Mouse (Mus musculus) brain, adult 2 months (tissue): ENCODE measurements around the gene Gm8332.
"Not testable (repeated sequence)": the region's sequence is repeated elsewhere in the genome, so short reads cannot be mapped to it uniquely, and the experiment has no call there.

Experiments used
- DNase-seq: peaks from one replicate; pipeline ENCODE4 v3.0.0; 2011; ENCODE audit warnings: low read depth, low spot score

Gm8332 gene

DNA sequence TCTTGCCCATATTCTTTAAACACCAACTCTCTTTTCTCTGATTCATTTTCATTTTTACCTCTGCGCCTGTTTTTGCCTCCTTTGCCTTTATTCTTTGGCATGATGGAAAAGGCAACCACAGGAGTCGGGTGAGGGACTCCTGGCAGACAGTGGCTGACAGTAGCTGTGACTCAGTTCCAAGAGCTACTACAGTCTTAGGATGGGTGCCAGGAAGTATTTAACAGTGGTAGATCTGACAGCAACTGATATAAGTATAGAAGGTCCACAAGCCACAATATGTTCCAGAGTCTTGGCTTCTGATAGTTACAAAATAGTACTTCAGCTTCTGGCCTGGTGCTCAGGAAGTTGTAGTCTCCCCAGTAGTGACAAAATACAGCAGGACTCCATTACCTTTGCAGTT, at the start of gene Gm8332:
Gene Gm8332, minus strand, starts transcription at position 101 of the 400 bp plus-strand sequence.
- DNase-seq: not testable (repeated sequence)

- DNase-seq: not testable (repeated sequence)
These were observed 47.3 kb upstream of the Gm8332 start for GRCm38 (mm10) chr12:88297171-88297570.

- DNase-seq: not testable (repeated sequence)
These were observed 43.2 kb upstream of the Gm8332 start for GRCm38 (mm10) chr12:88293082-88293481.

- DNase-seq: not testable (repeated sequence)
These were observed 35.3 kb upstream of the Gm8332 start for GRCm38 (mm10) chr12:88285224-88285623.

DNA sequence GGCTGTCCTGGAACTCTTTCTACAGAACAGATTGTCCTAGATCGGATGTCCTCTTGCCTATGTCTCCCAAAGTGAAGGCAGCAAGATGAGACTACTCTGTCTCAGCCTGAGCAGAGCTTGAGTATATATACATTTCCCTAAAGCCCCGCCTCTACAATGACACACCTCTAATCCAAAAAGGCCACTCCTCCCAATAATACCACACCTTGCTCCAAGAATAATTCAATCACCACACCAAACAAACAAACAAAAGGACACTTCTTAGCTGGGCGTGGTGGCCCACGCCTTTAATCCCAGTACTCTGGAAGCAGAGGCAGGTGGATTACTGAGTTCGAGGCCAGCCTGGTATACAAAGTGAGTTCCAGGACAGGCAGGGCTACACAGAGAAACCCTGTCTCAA, 24.5 kb upstream of the Gm8332 start, which contains the start of gene Gm5662:
Gene Gm5662, minus strand, starts transcription at position 101 of the 400 bp plus-strand sequence.
- DNase-seq: not testable (repeated sequence)

DNA sequence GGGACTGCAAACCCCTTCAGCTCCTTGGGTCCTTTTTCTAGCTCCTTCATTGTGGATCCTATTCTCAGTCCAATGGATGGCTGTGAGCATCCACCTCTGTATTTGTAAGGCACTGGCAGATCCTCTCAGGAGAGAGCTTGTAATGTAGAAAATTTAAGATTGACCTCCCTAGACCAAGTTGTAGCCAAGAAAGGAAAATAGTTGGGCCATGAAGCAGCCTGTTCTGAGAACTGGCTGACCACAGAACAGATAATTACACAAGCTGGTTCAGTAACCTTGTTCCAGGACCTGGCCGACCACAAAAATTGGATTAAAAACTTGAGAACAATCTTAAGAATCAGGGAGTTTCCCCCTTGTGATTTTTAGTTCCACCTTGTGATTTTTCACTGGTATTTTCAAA, 7.3 kb upstream of the Gm8332 start:
- DNase-seq: no peak

- DNase-seq: not testable (repeated sequence)
These were observed 6.0 kb upstream of the Gm8332 start for GRCm38 (mm10) chr12:88255917-88256316.

- not testable (repeated sequence) for DNase-seq
These were observed 4.1 kb downstream of the Gm8332 start for GRCm38 (mm10) chr12:88245786-88246185.

- DNase-seq: not testable (repeated sequence)
These were observed 7.0 kb downstream of the Gm8332 start for GRCm38 (mm10) chr12:88242940-88243339.

- DNase-seq: no peak
These were observed 30.5 kb downstream of the Gm8332 start for GRCm38 (mm10) chr12:88219445-88219844.

- not testable (repeated sequence) for DNase-seq
These were observed 31.8 kb downstream of the Gm8332 start for GRCm38 (mm10) chr12:88218059-88218458.

GRCm38 (mm10) chr12:88214641-88215040, 35.3 kb downstream of the Gm8332 start:
- peak; percentile 7 for DNase-seq

GRCm38 (mm10) chr12:88211458-88211857, 38.4 kb downstream of the Gm8332 start:
- not testable (repeated sequence) for DNase-seq

DNA sequence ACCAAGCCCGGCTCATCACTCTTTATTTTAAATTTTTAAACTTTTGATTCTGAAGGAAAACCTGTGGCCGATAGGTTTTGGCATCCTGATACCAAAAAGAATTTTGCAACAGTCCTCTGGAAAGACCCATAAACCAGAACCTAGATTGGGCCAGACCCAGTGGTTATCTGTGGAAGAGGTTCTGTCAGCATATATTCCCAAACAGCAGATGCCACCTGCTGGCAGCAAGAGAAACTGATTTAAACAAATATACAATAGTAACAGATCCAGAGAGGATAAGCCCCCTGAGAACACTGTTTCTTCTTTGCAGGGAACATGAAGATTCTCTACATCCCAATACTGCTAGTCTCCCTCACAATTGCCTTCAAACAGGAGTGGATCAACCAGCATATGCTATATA, 47.0 kb downstream of the Gm8332 start:
- DNase-seq: peak; percentile 3
